Mouse (Mus musculus) frontal cortex, adult 2 months (tissue): Measurements from ENCODE around the gene Col4a4. TPM values are rescaled to one million over a fixed set of nuclear protein-coding genes. Genes with fewer than 3 reads are reported as not detected.

ENCODE experiments used
- DNase-seq, 2 experiments: peaks; one replicate each; pipeline ENCODE4 v3.0.0; 2022; ENCODE audit warnings: low spot score in 1 of 2; ENCODE audit errors: extremely low spot score in 1 of 2
- polyA plus RNA-seq: library from polyadenylated mRNA; depleted of rRNA; stranded (reverse); fragments of >200 nt; gene quantifications from 2 replicates; pipeline ENCODE4 v1.2.3, GENCODE M21; 2012

Col4a4 gene
- polyA plus RNA-seq, 1 experiment, result 0.34 TPM

DNA sequence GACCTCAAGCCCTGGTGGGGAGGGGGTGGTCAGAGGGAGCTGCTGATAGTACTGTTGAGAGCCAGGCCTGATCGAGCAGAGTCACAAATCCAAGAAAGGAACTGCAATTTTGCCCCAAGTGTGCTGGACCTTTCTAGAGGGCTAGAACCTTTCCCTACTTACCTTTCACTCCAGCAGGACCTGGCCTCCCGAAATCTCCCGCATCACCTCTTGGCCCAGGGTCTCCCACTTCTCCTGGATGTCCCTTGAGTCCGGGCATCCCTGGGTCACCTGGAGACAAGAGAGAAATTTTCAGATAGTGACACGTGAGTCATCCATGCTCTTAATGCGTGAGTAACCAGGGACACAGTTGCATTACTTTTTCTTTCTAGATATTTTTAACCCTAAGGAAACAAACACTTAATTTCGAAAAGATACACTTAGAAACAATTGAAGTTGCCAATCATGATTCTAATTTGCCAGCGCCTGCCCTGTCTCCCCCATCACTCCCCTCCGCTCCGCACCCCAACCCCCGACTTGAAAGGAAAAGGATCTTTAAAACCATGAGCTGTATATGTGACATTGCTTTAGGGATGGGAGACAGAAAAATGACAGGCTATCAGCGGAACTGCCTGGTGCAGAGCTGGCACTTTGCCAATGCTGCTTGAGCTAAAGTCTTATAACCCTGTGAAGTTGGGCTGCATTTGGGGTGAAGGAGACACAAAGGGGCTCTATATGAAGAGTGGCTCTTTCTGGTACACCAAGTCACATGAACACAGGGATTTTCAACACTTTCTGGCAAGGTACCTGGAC, 106.8 kb downstream of the Col4a4 start:
- no peak for DNase-seq

DNA sequence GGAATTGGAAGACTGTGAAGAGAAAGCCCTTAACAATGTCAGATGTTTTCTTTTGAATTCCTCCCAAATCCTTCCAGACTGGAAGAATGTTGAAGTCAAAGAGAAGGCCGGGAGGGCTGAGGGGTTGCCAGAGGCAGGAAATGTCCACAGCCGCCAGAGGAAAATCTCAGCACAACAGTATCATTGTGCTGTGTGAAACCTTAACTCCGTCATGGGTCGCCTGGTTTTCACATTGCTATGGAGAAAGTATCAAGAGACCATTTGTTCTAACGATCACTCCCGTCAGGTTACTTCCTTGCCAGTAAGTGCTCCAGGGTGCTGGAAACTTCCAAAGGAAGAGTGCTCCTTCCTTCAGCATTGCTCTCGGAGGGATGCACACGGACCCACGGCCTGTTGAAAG, 109.9 kb downstream of the Col4a4 start:
- DNase-seq, result no peak

DNA sequence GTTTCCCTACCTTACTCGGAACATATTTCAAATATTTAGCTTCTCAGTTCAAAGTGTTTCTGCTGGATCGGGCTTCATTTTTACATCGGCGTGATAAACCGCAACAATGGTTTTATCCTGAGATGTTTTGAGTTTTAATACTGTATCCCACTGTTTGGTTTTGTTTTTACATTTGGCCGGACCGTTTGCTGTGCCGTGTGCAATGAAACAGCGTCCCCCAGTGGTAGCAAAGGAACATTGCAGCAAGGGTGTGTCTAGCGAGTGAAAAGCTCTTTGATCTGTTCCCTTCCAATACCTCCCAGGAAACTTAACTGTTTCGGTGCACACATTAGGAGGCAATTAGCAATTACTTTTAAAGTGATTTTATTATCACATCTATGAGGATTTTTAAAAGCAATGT, 110.4 kb downstream of the Col4a4 start:
- peak in 1 of 2 experiments; percentile 55 for DNase-seq

DNA sequence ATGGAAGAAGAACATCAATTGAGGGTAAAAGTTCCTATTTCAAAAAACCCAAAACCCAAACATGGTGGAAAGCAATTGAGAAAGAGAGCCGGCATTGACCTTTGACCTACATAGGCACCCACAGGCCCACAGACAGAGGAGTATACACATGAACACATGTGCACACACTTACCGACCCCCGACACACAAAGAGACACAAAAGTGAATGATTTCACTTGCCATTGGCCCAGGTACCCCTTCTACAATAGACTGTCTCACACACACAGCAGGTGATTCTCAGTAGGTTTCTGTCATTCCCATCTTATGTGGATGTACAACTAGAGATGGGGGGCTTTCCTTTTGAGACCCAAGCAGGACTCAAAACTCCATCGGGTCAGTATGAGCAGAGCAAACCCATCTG, 110.8 kb downstream of the Col4a4 start:
- DNase-seq, result no peak

DNA sequence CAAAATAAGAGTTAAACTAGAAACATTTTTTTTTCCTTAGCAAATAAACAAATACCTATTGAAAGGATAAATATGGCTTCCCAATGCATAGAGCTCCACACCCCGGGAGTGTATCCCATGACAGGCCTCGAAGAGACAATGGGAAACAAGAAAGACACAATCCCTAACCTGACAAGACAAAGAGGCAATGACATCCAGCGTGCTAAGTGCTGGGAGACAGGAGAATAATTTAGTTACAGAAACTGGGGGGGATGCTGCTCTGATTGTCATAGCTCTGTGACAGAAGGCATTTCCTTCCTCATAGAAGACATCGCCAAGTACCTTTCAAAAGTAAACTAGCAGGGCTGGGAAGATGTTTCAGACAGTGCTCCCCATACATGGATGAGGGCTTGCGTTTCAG, 111.4 kb downstream of the Col4a4 start:
- DNase-seq, result no peak

DNA sequence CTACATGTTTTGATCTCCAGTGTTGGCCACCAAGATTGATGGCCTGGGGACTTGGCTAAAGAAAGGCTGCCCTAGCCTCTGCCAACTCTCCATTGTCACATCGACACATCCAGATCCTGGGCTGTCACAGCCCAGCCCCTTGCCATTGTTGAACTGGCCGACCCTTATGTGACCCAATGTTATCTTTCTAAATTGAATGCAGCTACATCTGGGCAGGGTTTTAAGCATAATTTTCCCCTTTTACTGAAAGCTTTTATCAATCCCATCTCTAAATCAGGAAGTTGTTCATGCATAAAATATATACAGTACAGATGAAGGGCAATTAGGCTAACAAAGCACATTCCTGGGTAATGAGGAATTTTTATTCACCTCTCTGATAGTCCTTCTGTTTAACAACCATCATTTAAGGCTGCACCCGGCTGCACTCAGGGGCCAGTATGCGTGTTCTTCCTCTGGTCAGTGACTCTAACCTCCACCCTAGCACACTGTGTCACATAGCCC, 112.1 kb downstream of the Col4a4 start:
- no peak for DNase-seq

DNA sequence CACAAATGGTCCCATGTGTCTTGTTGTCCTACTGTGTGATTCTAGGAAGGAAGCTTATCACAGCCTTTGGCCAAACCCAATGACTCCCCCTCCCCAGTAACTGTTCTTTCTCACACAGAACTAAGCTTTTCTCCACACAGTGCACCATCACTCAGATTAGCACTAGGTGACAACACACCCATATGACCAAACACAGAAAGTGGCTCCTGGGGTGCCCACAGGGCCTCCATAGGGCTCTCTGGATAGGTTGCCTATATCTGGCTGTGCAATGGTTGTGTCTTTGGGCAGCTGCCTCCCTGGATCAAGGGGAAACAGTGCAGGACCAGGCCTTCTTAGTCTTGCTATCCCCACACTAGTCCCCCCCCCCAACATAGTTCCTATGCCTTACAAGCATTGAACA, 113.2 kb downstream of the Col4a4 start:
- no peak for DNase-seq

DNA sequence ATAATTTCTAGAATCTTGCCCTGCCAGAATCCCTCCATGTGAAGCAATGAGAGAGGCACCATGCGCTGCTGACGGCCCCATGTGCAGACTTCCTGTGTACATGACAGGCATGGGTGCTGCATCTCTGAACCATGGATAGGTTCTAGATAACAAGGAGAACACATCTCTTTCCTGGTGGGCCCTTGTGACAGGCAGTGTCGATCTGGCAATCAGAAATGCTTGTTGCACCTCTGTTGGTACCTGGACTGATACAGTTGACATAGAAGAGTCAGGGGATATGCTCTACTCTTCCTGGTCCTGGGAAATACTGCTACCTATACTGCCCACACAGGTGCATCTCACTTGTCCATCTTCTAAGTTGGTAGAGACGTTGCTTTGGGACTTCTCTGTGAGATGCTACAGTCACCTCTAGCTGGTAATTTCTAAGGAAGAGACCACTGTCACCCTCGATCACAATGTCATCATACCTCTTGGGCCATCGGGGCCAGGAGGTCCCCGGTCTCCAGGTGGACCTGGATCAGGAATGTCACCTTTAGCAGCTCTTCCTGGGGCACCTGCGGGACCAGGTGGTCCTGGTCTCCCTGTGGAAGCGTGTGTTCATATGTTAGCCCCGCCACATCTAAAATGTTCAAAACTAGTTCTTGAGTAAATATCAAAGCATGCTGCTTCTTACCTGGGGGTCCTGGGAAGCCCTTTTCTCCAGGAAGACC, 116.0 kb downstream of the Col4a4 start:
- no peak for DNase-seq

DNA sequence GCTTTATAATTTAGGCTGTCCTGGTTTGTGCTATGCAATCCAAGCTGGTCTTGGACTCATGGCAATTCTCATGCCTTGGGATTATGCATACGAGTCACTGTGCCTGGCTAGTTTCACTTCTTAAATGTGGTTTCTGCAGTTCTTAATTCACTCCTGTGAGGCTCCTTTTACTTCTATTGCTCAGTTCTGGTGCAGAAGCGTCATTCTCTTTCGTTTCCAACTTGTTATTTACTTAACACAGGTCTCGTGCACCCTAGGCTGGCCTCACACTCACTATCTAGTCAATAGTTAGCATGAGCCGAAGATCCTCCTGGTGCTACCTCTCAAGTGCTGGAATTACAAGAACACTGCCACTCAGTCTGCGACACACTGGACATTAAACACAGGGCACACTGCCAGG, 117.8 kb downstream of the Col4a4 start:
- no peak for DNase-seq

DNA sequence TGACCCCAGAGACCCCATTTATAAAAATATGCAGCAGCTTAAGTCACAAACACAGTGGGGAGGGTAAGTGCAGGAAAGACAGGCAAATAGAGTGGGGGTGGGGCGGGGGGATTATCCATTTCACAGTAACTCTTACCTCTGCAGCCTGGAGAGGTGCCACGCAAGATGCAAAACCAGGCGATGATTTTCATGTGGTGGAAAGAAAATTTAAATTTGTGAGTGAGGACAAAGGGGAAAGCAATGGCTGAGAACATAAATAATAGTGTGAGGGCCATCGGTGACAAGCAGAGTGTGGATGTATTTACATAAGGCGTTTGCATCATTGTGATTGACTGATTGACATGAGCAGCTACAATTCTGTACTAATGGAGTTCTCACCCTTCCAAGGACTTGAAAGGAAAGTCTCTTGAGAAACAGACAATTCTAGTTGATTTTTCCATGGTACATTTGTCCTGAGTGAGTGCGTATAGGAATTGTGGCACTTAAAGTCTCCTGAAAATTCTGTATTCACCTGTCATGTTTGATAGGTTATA, 121.3 kb downstream of the Col4a4 start:
- DNase-seq, result no peak

DNA sequence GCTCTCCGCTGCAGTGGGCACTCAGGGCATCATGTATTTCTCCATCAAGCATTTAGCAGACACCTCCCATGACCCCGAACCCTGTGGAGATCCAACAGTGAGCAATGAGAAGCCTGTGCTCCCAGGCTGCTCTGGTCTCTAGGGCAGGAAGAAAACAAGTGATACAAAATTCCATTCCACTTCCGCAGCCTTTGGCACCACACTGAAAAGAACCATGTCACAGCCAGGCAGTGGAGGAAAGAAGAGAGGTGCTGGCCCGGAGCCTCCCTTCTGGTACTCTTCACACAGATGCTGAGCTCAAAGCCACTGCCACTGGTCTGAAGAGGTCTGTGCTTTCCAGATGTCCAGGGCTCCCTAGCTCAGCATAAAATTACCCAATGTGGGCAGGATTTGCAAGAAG, 125.6 kb downstream of the Col4a4 start:
- no peak for DNase-seq

DNA sequence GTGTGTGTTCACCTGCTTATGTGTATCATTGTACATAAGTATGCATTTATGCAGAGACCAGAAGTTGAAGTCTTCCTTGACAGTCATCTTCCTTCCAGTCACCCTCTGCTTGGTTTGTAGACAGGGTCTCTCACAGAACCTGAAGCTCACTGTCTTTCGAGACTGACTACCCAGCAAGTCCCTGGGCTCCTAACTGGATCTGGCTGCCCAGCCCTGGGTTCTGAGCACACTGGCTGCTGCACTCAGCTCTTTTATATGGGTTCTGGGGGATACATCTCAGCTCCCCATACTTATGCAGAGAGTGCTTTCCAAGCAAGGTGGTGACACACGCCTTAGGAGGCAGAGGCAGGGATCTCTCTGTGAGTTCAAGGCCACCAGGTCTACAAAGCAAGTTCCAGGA, 126.7 kb downstream of the Col4a4 start:
- no peak for DNase-seq

DNA sequence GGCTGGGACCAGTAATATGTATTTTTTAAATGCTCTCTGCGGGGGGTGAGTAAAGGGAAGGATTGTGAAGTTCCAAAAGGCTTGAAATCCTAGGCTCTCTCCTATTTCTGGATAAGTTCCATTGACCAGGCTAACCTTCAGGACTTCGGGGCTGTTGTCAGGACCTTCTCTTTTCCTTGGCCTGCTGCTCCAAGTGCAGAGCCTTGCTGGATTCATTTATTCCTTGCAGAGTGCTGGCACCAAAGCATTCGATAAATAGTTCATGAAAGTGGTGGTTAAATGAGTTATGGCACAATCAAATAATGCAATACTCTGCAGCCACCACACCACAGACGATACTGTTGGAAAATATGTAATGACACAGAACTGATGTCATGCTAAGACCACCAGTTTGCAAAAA, 127.3 kb downstream of the Col4a4 start:
- no peak for DNase-seq

DNA sequence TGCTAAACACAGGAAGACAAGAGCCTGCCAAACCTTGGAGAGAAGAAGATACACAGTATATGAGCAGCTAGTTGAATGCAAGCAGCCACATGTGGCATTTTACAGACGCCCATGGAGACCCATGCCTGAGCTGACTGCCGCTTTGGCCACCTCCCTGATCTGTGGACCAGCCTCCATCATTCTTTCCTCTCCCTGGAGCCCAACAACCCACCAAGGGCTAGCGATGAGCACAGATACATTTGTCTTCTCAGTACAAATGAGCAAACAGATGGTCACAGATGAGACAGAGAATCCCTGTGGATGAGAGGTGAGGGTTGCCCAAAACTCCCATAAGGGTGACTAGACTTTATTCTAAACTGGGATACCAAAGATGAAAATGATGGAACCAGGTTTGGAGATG, 132.6 kb downstream of the Col4a4 start:
- DNase-seq, result no peak

DNA sequence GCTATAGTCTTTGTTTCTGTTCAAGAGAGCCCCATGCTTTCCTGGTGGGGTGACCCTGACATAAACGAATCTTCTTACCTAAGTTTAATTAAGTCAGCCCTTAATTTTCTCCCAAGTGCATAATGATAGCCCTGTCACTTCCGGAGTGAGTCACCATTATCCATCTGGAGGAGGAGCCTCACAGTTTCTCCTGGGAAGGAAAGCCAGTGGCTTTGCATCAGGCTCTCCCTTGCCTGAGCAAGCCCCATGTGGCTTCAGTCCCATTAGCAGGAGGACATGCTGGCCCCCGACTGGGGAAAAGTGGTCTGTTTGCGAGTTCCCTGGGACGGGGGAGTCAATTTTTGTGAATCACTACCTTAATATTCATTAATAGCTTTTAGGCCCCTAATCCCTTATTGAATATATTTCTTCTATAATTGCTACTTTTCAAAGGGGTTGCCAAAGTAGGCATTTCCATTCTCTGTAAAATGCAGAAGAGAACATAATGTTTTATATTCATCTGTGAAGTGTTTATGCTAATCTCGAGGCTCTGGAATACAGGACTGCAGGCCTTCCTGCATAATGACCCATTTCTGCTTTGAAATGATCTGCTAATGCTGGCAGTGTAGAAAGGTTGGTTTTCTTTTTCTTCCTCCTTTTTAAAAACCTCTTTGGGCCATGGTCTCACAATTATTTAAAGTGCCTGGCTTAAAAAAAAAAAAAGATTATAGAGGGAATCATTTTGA, 134.6 kb downstream of the Col4a4 start:
- DNase-seq, result no peak

DNA sequence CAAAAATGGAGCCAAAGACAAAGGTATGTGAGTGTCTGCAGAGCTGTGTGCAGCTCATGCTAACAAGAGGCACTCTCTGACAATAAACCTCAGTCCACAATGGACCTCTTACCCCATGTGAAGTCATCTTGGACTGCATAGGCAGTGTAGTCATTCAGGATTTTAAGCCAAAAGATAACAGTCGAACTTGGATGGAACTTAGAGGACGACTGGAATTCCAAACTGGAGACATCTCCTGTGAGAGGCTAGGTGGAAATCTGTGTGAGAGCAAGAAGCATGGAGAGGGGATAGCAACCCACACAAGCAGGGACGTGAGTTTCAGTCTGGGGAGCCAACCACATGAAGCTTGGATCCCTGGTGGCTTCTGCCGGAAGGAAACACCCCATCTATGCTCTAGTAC, 136.8 kb downstream of the Col4a4 start:
- no peak for DNase-seq

DNA sequence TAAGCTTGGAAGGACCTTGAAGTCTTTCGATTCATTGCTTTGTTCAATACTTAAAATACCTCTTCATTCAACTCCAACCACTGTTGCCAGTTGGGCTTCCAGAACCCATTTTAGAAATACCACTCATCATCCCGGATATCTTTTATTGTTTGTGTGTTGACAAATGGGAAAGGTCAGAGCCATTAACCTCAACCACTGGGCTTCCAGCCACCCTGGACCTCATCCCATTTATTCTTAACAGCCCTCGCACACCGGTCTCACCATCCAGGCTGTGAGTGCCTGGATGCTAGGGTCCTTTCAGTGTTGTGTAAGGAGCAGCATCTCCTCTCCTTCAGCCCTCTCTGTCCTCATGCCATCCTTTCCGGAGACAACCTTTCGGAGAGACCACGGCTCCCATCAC, 140.6 kb downstream of the Col4a4 start:
- no peak for DNase-seq

DNA sequence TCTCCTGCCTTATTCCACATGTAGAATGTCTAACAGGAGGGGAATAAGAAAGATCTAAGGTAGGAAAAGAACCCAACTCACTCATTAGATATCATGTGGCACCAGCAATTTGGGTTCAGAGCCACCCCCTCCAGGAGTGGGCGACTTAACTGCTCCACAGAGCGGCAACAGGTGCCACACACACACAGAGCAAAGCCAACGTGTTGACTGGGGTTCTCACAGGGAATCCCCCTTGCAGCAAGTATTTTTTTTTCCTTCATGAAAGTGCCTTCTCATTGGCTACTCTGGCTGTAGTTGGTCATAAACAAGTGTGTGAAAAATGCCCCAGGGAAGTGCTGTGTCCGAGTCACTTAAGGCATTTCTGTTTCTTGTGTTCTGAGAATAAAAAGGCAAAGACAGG, 143.1 kb downstream of the Col4a4 start:
- no peak for DNase-seq

DNA sequence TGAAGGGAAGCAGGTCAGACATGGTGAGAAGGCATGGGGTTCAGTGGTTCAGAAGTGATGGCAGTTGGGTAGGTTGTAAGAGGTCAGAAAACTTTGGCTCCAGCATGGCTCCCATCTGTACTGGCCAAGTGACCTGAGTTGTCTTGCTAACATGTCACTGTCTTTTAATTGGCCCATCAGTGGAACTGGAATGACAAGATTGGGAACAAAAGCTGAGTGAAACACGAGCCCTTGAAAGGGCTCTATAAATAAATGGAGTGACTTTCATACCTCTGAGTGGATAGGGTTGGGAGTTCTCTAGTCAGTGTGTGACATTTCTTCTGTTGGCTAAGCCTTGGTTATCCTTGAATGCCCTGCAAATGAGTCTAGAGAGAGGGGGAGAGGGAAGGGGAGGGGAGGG, 146.5 kb downstream of the Col4a4 start:
- DNase-seq, result no peak

DNA sequence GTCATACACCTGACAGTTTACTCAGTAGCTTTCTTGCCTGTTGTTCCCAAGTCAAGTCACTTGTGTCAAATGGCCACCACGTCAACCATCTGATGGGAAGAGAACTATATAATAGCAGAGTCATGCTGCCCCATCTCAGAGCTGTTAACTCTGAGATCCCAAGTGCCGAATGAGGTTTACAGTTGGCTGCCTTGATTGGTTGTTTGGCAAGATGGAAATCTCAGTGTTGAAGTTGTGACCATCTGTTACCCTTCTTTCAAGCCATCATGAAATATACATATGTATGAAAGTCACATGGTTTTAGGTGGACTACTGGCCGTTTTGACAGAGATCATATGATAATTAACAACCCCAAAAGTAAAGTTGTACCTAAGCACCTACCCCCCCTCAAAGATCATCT, 149.4 kb downstream of the Col4a4 start:
- DNase-seq, result no peak

DNA sequence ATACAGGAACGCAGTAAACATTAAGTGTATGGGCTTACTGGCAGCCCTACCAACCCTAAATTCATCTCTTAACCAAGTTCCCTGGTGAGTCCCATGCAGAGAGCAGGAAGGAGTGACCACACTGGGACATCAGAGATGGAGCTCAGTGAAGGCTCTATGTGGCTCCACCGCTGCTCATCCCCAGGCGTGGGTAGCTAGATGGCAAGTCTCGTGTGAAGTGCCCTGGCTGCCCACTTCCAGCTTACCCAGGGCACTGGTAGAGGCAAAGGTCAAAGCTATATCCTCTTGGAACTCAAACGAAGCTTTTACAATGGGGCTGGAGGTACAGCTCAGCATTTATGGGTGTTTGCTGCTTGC, 153.0 kb downstream of the Col4a4 start:
- DNase-seq, result no peak
